Mouse (Mus musculus) limb, embryonic 14.5 days (tissue): ENCODE measurements at regions not wholly inside any gene's neighbourhood (a gene's known extent, or its start where the extent isn't known, plus 50 kb on each side); places are given as distances from the start of the nearest gene placed in this dataset.

Experiments used
- ATAC-seq: fragments of 200-750 bp; cut with Nextera tagmentation; 2 replicates; pipeline ENCODE4 v1.8.0; 2017; ENCODE audit warnings: low read depth, moderate number of reproducible peaks, moderate TSS enrichment; ENCODE audit not compliant: low FRiP score
- DNase-seq: peaks from one replicate; pipeline ENCODE4 v3.0.0-alpha.2; 2015; ENCODE audit warnings: low spot score
- H3K27ac ChIP-seq: fragments of 300-500 bp; sonication (generic); replicated peaks from 2 replicates; pipeline ENCODE4 v1.5.1; 2014; ENCODE audit warnings: low read depth, mild to moderate bottlenecking, low read length, moderate library complexity, mixed read lengths
- H3K27me3 ChIP-seq: fragments of 300-500 bp; sonication (generic); 2 replicates; pipeline ENCODE4 v1.6.1; 2014; ENCODE audit warnings: low read length, mixed read lengths; ENCODE audit not compliant: control insufficient read depth, insufficient read depth
- H3K36me3 ChIP-seq: fragments of 300-500 bp; sonication (generic); 2 replicates; pipeline ENCODE4 v1.6.1; 2014; ENCODE audit warnings: mild to moderate bottlenecking, low read length, moderate library complexity, mixed read lengths; ENCODE audit not compliant: control insufficient read depth, insufficient read depth
- H3K4me1 ChIP-seq: fragments of 300-500 bp; sonication (generic); 2 replicates; pipeline ENCODE4 v1.6.1; 2014; ENCODE audit warnings: antibody characterized with exemption, low read length, mixed read lengths; ENCODE audit not compliant: control insufficient read depth, insufficient read depth
- H3K4me2 ChIP-seq: fragments of 300-500 bp; sonication (generic); replicated peaks from 2 replicates; pipeline ENCODE4 v1.6.1; 2014; ENCODE audit warnings: low read depth, mild to moderate bottlenecking, low read length, moderate library complexity; ENCODE audit not compliant: severe bottlenecking
- H3K4me3 ChIP-seq: fragments of 300-500 bp; sonication (generic); replicated peaks from 2 replicates; pipeline ENCODE4 v1.5.1; 2014; ENCODE audit warnings: low read length
- H3K9ac ChIP-seq: fragments of 300-500 bp; sonication (generic); 2 replicates; pipeline ENCODE4 v1.6.1; 2014; ENCODE audit warnings: mild to moderate bottlenecking, low read depth, low read length, moderate library complexity; ENCODE audit not compliant: severe bottlenecking
- H3K9me3 ChIP-seq: fragments of 300-500 bp; sonication (generic); 2 replicates; pipeline ENCODE4 v1.6.1; 2016; ENCODE audit warnings: low read length; ENCODE audit not compliant: control insufficient read depth
- POLR2A ChIP-seq: fragments of 200-500 bp; IDR thresholded peaks from 2 replicates; pipeline ENCODE4 v1.8.0; 2012; ENCODE audit warnings: inconsistent platforms, mild to moderate bottlenecking, moderate library complexity, borderline replicate concordance; ENCODE audit not compliant: insufficient read depth, insufficient read length; ENCODE audit errors: extremely low read depth
- WGBS: fragments of 180-500 bp; shearing (Covaris S2); extraction: QIAGEN DNeasy Blood & Tissue Kit; methylation state at CpG from one replicate; pipeline ENCODE4 v1.1.7; 2014; 5-methylcytosine and 5-hydroxymethylcytosine counted together

DNA sequence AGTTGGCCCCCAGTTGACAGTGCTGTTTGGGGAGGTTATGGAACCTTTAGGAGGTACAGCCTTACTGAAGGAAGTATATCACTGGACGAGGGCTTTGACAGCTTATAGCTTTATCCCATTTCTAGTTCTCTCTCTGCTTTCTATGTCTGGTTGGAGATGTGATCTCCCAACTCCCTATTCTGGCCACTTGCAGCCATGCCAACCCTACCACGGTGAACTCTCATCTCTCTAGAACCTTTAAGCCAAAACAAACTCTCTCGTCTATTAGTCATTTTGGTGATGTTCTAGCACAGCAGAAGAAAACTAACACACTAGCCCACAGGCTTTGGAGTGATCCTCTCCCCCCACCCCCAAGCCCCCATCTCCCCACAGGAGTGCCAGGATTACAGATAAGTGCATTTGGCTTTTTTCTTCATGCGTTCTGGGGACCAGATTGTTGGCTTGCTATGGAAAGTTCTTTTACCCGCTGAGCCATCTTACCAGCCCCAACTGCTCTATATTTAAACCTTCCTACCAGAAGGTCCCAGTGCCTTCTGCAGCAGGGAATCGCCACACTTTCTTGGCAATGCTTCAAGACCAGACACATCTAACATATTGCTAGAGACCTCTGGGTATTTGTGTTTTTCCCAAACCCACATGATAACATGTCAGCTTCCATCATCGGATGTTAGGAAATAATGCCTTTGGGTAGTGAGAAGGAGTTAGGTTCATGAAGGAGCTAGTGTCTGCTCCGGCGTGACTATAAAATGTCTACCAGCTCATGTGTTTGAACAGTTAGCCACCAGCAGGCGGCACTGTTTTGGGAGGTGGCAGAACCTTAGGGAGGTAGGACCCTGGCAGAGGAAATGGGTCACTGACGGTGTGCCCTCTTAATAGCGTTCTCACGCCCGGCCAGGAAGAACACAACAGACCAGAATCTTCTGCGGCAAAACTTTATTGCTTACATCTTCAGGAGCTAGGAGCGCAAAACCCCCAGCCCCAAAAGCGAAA lies 272.1 kb downstream of the Gm49356 start:
- WGBS = 95% methylated on average over 14 of the region's 17 CpGs
- H3K4me2 ChIP-seq = no peak overlapping the region

DNA sequence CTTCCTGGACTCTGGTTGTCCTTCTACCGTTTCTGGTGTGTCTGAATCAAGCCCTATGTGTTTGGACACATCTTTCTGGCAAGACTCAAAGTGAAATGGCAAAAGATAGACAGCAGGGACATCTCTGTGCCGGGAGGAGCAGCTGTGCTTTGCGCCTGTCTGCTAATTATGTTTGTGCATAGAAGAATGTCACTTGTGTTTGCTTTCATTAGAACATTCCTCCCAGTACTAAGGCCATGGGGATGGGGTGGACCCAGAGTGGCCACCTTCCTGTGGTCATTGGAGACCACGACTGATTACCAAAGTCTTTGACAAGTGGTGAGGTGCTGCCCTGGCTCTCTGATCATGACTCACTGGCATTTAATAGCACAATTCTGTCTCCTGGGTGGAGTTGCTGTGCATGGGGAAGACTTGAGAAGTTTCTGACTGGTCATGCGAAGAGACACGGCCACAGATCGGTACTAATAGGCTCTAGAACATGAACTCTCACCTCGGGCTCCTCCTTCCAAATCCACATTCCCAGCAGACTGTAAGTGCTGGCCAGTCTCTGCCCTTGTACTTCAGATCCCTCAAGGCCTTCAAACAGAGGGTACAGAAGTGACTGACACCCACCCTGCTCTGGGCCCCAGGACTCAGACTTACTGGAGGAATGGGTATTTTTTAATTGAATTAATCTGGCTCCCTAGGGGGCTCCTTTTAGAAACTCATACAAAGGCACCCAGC lies 279.0 kb downstream of the Gm49356 start:
- Histone ChIP-seq H3K36me3 (no peaks in the 10 kb centered on the region), H3K9me3 (no peaks in the 10 kb centered on the region), H3K4me2 (no peak overlapping the region), H3K27me3 (no peaks in the 10 kb centered on the region), H3K4me1 (no peaks in the 10 kb centered on the region), H3K27ac (no peak overlapping the region), H3K9ac (no peak overlapping the region), H3K4me3 (no peak overlapping the region)
- DNase-seq (no peak), ATAC-seq (no peak)
- 90% methylated on average over 8 of the region's 8 CpGs for WGBS
- TF ChIP-seq POLR2A = no peak

More for the DNA sequence above, 272.1 kb downstream of the Gm49356 start:
- DNase-seq = no peak
- no peak overlapping the region for H3K9ac ChIP-seq
- H3K4me1 ChIP-seq = no peaks in the 10 kb centered on the region
- H3K4me3 ChIP-seq = no peak overlapping the region
- ATAC-seq = no peak
- no peaks in the 10 kb centered on the region for H3K27me3 ChIP-seq
- no peak overlapping the region for H3K27ac ChIP-seq
- no peak for TF ChIP-seq POLR2A
- H3K9me3 ChIP-seq = no peaks in the 10 kb centered on the region
- H3K36me3 ChIP-seq = no peaks in the 10 kb centered on the region

DNA sequence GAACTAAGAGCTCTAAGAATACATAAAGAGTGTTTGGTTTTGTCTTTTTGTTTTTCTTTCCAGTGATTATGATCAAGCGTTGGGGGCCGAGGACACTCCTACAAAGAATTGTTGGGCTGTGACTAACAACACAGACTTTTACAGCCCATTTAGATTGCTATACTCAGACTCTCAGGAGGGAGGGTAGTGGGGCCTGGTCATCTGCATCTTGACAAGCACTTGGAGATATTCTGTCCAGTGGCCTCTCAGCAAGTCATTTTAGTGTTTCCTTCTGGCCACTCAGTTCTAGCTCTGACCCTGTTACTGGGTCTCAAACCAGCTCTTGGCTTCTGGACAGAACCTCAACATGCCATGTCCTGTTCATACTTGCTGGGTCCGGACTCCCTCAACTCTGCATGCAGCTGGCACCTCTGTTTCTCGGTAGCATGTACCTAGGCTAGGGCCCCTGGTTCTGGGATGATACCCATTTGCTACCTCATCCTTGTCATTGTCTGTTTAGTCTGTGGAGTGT lies 279.6 kb downstream of the Gm49356 start:
- DNase-seq (no peak), ATAC-seq (no peak)
- 88% methylated on average over 4 of the region's 4 CpGs for WGBS
- TF ChIP-seq POLR2A = no peak
- no peak overlapping the region for H3K4me3 ChIP-seq
- no peaks in the 10 kb centered on the region for H3K4me1 ChIP-seq
- no peak overlapping the region for H3K9ac ChIP-seq
- H3K36me3 ChIP-seq = no peaks in the 10 kb centered on the region
- H3K27ac ChIP-seq = no peak overlapping the region
- H3K4me2 ChIP-seq = no peak overlapping the region
- no peaks in the 10 kb centered on the region for H3K27me3 ChIP-seq
- H3K9me3 ChIP-seq = no peaks in the 10 kb centered on the region

DNA sequence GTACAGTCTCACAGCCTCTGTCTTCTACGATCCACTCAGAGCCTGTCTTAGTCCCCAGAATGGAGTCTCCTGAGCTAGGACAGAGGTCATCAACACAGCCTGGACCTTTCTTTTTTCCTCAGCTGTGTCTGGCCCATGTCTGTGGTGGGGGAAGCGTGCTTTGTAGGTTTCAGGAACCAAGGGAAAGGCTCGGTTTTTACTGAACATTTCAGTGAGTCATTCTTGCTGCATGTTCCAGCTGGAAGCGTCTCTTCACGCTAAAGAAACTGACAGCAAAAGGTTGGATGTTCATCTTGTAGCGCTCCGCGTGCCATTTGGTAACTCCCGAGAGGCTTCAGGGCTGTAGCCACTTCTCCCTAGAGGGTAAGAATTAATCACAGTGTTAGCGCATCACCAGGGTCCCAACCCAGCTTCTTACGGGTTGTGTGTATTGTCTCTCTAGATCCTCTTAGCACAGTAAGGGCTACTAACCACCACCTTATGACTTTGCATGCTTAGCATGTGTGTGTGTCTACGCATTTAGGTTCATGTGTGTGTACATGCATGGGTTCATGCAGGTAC lies 280.2 kb downstream of the Gm49356 start:
- no peak for ATAC-seq
- no peak for TF ChIP-seq POLR2A
- Histone ChIP-seq H3K36me3 (no peaks in the 10 kb centered on the region), H3K27ac (no peak overlapping the region), H3K4me2 (no peak overlapping the region), H3K27me3 (no peaks in the 10 kb centered on the region), H3K9me3 (no peaks in the 10 kb centered on the region), H3K4me3 (no peak overlapping the region), H3K4me1 (no peaks in the 10 kb centered on the region), H3K9ac (no peak overlapping the region)
- WGBS = 92% methylated on average over 12 of the region's 12 CpGs
- no peak for DNase-seq

DNA sequence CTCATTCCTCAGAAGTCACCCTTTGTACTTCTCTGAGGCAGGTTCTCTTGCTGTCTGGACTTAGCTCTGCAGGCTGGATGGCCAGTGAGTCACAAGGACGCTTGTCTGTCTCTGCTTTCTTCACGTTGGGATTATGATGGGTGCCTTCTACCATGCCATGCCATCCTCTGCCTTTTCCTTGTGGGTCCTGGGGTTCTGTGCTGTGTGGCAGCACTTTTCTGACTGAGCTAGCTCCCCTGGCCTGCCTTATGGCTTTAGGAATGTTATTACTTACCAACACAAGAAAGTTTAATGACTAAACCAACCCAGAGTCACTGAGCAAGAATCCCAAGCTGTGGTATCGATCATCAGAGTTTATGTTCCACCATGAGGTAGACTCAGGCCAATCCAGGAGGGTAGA lies 280.7 kb downstream of the Gm49356 start:
- no peak for TF ChIP-seq POLR2A
- Histone ChIP-seq H3K4me2 (no peak overlapping the region), H3K9ac (no peak overlapping the region), H3K4me3 (no peak overlapping the region), H3K36me3 (no peaks in the 10 kb centered on the region), H3K4me1 (no peaks in the 10 kb centered on the region), H3K9me3 (no peaks in the 10 kb centered on the region), H3K27ac (no peak overlapping the region), H3K27me3 (no peaks in the 10 kb centered on the region)
- DNase-seq (no peak), ATAC-seq (no peak)
- 83% methylated on average over 3 of the region's 3 CpGs for WGBS
